Mouse (Mus musculus) CD4-positive naive resting alpha-beta T cell, adult 76 days (primary cell): ENCODE measurements around the gene Tmem54. TPM values are rescaled to one million over a fixed set of nuclear protein-coding genes. Genes with fewer than 3 reads are reported as not detected.

Experiments
- total RNA-seq: library from RNA; stranded (reverse); gene quantifications from one replicate; pipeline ENCODE4 v1.2.4, GENCODE M21; 2023

Gene Tmem54
- total RNA-seq, result not detected

GRCm38 (mm10) chr4:129105356-129105755 is at the start of gene Tmem54:
Gene Tmem54, plus strand, starts transcription at chr4:129105548.

GRCm38 (mm10) chr4:129058207-129059092 is 46.9 kb upstream of the Tmem54 start, which contains the start of gene Rnf19b:
Gene Rnf19b, plus strand, starts transcription at chr4:129058271.

GRCm38 (mm10) chr4:129121569-129122086 is 16.3 kb downstream of the Tmem54 start, which contains the start of gene Hpca:
Gene Hpca, minus strand, starts transcription at chr4:129122036.

GRCm38 (mm10) chr4:129136579-129137391 is 31.4 kb downstream of the Tmem54 start, which contains the start of gene Fndc5:
Gene Fndc5, plus strand, starts transcription at chr4:129136999.

Other genes with a start within 250 kb of the Tmem54 start
- 5.1 TPM for gene Trim62, start 222.0 kb upstream of the Tmem54 start, total RNA-seq
- gene Azin2, start 143.1 kb upstream of the Tmem54 start, total RNA-seq, result not detected
- 47.4 TPM for gene Ak2, start 113.6 kb upstream of the Tmem54 start, total RNA-seq
- gene Rnf19b, start 47.3 kb upstream of the Tmem54 start, total RNA-seq, result 69.7 TPM
- not detected for gene Hpca, start 16.5 kb downstream of the Tmem54 start, total RNA-seq
- gene Fndc5, start 31.5 kb downstream of the Tmem54 start, total RNA-seq, result not detected
- 34.5 TPM for gene S100pbp, start 84.2 kb downstream of the Tmem54 start, total RNA-seq
- 92.7 TPM for gene Yars, start 84.2 kb downstream of the Tmem54 start, total RNA-seq
- gene C77080, start 155.9 kb downstream of the Tmem54 start, total RNA-seq, result 1.0 TPM
- not detected for gene Sync, start 182.1 kb downstream of the Tmem54 start, total RNA-seq
- gene Rbbp4, start 229.8 kb downstream of the Tmem54 start, total RNA-seq, result 168 TPM
- 35.2 TPM for gene Zbtb8os, start 230.1 kb downstream of the Tmem54 start, total RNA-seq